Mouse (Mus musculus) kidney, adult 18-20 months (tissue): ENCODE results near the gene Snap29.

Experiments
- DNase-seq: peaks from one replicate; pipeline ENCODE4 v3.0.0; 2021

Snap29 gene

GRCm38 (mm10) chr16:17474761-17475160, 69.0 kb downstream of the Snap29 start:
- DNase-seq: no peak

DNA sequence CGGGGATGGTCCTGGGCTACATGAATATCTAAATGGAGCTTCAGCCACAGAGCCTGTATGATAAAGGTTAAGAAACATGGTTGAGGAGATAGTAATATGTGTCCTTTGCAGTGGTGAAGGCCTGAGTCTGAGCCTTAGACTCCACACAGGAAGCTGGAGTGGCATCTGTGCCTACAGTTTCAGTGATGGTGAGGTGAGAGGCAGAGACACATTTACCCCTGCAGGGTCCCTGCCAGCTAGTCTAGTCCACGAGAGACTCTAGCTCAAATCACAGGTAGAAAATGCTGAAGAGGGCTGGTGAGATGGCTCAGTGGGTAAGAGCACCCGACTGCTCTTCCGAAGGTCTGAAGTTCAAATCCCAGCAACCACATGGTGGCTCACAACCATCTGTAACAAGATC, 69.5 kb downstream of the Snap29 start:
- no peak for DNase-seq

- DNase-seq: no peak
Observed at GRCm38 (mm10) chr16:17478331-17478943, 72.7 kb downstream of the Snap29 start.
